Mouse (Mus musculus) activated CD4-positive, CD25-positive, alpha-beta regulatory T cell, adult 4 months (primary cell): ENCODE results near the gene Neurl1a. TPM values are rescaled to one million over a fixed set of nuclear protein-coding genes. Genes with fewer than 3 reads are reported as not detected.

Experiments used
- ATAC-seq: one replicate; pipeline ENCODE4 v1.8.0; 2017
- polyA plus RNA-seq, 2 experiments: library from polyadenylated mRNA; unstranded; fragments of 100-300 nt; shearing (Covaris generic); gene quantifications; one replicate each; pipeline ENCODE4 v1.2.1; 2017

Neurl1a gene
- polyA plus RNA-seq, 2 experiments from 2014 or later, result 0.32 TPM; not detected in 1

DNA sequence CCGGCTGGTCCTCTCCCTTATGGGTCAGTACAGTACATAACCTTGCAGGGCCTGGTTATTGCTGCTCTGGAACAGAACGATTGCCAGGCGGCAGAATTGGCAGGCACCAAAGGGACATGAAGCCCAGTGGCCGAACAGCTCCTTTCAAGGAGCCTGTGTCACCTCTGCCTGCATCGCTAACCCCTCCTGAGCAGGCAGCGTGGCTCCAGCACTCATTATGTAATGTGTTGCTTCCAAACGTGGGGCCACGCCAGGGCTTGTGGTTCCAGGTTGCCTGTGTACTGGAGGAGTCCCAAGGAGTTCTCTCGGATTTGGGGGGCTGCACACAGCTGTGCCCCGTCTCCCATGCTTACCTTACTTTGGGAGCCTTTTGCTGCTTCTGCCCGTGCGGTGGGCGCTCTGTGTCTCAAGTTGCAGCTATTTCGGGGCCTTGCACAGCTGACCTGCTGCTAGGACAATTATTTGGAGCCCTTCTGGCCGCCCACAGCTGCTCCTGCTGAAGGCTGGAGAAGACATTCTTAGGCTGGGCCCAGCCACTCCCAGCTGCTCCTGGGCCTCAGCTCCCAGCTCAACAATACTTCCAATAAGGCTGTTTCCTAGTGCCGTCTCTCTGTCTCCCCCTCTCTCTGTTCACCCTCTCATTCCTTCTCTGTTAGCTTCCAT, 70.4 kb downstream of the Neurl1a start:
- no peak for ATAC-seq

DNA sequence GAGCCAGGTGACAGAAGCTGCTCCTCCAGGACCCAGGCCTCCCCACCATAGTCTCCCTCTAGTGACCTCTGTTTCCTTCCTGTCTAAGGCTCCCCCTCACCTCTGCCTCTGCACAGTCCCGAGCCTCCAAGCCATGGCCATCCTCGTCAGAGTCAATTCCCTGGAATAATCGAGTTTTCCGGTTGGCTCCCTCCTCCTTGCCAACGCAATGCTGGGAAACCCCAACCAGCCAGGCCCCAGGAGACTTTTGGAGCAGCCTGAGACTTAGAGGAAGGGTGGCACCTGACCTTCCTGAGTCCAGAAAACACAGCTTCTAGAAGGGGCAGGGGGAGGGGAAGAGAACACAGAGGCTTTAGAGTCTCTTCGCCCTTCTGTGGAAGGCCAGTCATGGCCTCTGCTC, 72.3 kb downstream of the Neurl1a start:
- no peak for ATAC-seq

DNA sequence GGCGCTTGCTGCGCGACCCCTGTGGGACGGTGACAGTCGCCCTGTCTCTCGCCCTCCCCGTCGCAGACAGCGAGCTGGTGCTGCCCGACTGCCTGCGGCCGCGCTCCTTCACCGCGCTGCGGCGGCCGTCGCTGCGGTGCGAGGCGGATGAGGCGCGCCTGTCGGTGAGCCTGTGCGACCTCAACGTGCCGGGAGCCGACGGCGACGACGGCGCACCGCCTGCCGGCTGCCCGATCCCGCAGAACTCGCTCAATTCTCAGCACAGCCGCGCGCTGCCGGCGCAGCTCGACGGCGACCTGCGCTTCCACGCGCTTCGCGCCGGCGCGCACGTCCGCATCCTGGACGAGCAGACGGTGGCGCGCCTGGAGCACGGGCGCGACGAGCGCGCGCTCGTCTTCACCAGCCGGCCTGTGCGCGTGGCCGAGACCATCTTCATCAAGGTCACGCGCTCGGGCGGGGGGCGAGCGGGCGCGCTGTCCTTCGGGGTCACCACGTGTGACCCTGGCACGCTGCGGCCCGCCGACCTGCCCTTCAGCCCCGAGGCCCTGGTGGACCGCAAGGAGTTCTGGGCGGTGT, 74.5 kb downstream of the Neurl1a start:
- no peak for ATAC-seq

DNA sequence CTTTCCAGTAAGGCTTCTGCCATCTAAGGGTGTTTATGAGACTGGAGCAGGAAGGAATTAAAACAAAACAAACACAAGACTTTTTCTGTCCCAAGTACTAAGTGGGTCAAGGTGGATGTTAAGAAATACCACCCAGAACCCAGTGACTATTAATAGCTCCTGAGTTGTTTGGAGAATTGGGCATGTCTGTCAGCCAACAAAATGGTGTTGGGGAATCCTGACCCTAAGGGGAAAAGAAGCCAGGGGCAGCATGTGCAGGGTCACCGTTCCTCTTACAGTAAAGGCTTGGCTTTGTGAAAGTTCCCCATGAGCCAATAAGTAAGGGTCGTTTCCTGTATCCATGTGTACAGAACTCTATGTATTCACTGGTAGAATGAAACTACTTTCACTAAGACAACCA, 76.4 kb downstream of the Neurl1a start:
- ATAC-seq, result no peak

DNA sequence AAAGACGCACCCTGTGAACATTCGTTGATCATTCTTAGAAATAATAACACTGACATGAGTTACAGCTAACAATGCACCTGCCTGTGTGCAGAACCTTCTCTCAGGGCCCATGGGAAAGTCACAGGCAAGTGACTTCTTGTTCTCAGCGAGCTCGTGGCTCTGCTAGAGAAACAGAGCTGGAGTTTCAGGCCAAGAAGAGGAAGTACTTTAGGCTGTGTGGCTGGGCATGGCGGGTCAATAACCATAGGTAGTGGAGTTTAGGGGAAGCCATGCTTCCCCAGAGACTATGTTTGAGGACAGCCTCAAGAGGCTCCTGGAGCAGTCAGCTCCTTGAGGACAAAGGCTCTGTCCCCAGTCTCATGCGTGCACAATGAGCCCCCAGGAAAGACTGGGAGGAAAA, 77.3 kb downstream of the Neurl1a start:
- ATAC-seq, result no peak

DNA sequence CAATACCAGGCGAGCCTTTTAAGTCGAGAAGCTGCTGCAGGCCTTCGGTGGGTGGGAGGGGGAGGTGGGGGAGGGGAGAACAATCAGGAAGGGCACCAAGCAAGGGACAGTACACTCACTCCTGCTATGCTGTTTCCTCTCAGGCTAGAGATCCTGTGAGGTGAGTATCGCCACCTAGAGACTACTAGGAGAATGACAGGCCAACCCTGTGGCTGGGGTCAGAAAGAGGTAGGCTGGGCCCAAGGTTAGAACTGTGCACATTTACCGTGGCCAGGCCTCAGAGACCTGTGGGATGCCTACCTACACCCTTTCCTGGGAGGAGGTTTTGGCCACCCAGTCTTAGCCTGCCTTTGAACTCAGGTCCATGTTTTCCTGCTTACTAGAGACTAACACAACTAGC, 81.0 kb downstream of the Neurl1a start:
- no peak for ATAC-seq

DNA sequence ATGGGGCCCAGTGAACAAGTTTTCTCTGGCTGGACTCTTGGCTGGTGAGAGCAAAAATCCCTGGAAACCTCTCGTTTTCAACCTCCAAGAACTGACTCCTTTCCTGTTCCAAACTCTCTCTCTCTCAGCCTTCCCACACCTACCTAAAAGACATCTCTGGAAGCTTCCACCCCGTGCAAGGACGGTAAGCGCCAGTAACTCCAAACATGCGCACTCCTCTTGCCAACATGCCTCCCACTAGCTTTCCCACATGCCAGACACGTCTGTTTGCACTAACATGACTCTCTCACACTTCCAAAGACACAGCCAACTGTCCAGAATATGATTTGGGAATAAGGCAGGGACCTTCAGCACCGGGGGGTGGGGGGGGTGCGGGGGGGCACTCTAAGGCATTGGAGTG, 82.6 kb downstream of the Neurl1a start:
- no peak for ATAC-seq

DNA sequence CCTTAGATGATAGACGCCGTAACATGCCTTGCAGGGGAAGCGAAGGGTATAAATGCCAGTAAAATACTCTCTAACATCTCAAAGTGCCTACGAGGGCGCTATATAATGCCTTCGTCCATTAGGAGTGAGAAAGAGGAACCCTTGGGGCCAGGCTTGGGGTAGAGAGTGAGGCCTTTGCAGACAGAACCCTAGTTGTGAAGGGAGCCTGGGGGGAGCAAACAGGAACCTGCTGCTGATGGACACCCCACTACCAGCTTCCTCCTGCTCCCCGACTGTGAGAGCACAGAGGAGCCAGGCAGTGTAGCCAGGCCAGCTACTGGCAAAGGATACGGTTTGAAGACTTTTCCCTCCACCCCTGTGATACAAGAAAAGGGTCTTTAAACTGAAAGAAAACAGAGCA, 85.0 kb downstream of the Neurl1a start:
- no peak for ATAC-seq

DNA sequence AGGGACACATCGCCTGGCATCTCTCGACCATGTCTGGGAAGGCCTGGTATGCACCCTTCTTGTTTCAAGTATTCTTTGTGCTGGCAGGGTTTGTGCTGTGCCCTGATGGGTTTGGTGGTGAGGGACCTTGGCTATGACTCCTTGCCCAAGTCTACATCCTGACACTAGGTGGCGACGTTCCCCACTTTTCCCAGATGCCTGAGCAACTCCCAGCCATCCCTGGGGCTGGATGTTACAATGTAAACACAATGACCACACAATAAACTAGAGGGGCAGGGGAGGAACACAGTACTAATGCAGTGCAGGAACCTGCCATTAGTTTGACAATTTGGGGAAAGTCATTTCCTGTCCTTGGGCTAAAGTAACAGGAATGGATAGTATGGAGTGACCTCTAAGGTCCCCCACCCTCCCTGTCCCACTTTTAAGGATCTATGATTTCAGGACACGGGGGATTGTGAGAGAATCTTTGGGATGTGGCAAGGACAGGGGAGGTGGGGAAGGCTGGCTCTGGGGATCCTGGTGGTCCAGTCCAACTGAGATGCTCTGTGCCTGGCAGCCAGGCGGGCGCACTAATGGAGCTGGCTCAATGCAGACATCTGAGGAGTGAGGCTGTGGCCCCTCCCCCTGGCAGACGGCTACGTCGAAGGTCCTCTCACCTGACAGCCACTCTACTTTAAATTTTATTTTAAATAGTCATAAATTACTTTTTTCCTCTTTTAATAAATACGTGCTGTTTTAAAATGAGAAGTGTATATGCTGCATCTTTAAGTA, 85.9 kb downstream of the Neurl1a start:
- ATAC-seq, result no peak

DNA sequence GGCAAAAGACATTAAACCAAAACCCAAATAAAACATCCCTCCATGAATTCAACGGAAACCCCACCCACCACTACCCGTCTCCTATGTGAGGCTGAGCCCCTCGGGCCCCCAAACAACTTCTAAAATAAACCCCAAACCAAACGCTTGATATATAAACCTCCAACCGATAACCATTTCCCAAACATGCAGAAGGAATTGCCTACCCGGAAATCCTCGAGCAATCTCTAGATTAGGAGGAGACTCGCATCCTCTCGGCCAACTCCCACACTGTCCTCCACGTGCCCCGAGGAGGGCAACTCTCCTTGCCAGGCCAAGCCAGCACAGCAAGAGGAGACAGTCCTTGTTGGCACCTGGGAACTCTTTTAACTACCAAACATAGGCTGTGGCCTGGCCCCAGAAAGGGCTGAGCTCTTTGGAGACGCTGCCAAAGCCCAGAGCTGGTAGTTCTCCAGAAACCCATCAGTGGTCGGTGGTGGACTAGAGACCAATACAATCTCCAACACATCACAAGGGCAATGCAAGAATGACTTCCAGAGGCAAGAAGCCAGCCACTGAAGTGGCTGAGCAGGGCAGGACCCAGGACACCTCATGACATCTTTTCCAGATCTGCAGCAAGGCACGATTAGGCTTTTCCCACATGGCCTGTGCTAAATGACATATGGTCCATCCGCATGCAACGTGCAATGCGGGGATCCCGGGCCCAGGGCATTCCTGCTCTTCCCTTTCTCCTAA, 87.6 kb downstream of the Neurl1a start:
- ATAC-seq, result no peak

DNA sequence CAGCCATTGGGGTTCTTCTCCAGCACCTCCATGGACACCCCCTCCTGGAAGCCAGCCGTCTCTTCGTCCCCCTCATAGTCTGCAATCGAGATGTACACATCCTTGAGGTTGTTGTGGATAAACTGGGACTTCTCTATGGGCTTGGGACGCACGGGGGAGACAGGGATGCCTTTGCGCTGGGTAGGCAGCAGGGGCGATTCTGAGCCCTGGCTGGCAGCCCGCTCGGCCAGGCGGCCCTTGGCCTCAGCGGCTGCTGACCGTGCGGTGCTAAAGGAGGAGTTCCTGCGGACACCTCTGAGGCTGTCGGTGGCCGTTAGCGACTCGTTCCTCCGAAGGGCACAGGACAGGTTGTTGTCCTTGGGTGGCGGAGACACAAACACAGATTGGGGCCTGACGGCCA, 88.4 kb downstream of the Neurl1a start:
- no peak for ATAC-seq

DNA sequence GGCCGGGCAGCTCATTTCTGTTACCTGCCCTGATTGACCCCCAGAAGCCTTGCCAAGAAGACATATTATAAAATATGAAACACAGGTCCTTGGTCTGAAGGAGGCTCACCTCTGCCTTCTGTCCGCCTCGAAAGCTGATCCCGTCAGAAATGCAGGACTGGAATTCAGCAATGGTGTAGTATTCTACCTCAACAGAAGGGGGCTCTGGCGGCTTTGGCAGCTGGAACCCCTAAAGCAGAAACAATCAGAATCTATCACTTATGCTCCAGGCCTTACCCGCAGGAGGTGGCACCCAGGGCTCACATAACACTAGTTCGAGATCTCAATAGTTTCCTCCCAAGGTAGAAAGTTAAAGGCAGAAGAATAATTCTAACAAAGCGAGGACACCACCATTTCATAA, 91.1 kb downstream of the Neurl1a start:
- no peak for ATAC-seq

DNA sequence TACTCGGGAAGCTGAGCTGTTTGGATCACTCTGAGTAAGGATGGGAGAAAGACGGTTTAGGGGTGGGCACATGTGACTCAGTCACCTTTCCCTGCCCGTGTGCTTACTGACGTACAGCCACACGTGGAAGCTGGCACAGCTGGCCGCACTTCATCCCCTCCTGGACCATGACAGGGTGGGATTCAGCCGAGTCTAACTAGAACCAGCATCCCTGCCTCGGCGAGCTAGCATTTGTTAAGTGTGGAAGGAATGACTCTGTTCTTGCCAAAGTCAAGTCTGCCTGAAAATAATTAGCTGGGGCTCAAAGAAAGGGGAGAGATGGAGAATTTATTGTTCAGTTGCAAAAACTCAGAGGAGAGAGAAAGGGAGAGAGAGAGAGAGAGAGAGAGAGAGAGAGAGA, 91.9 kb downstream of the Neurl1a start:
- ATAC-seq, result no peak

DNA sequence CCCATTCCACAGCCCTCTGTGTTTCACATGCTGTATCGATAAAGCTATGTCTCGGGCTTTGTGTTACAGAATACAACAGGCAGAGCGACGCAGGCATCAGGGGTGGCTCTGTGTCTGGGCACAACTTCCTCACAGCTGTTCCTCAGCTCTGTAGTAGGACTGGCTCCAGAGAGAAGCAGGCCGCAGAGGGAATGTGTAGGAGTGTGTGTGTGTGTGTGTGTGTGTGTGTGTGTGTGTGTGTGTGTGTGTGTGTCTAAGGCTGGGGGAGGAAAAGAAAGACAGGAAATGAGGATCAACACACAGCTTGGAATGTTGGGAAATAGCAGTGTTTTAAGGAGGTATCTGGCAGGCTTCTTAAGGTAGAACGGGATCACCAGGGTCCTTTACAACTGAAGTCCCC, 98.1 kb downstream of the Neurl1a start:
- no peak for ATAC-seq

DNA sequence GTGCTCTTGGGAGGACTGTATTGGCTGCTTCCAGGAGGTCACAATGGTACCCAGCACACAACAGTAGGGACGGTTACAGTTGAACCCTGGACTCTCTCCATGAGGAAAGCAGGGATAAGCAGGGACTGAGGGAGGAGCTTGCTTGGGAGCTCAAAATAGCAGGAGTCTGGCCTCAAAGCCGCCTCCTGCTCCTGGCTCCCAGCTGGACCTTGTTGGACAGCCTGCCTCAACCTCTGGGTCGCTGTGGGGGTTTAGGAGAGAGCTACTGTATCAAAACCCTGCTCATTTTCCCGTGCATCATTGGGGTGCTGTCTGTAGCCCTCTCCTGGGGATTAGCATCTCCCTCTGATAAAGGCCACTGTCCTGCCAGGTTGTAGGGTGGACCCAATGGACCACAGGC, 100.8 kb downstream of the Neurl1a start:
- ATAC-seq, result no peak

DNA sequence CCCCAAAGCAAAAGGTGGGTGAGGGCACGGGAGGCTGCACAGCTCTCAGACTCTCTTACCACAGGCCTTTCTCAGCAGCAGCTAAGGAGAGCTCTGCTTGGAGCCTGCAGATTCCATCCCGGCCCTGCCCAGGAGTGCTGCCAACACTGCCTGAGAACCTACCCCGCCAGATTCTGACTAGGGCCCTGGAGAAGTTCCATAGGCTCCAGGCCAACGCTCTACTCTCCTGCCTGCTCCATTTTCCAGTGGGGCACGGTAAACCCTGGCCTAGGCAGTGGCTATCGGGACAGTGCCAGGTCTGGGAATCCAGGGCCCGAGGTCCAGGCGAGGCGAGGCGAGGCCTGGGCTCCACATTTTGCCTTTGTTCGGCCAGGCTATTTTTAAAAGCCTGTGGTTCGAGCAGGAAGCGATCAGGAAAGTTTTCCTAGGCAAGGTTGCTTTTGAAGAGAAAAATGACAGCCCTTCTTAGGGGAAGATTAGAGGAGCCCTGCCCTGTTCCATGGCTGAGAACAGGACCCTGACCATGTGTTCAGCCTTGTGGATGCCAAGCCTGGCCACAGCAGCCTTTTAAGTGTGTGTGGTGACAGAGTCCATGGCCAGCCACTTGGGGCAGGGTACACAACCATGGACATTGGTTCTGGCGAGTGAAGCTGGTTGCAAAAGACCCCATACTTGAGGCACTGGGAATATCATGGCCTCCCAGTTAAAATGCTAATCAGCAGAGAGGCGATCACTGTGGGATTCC, 101.3 kb downstream of the Neurl1a start:
- ATAC-seq, result no peak

DNA sequence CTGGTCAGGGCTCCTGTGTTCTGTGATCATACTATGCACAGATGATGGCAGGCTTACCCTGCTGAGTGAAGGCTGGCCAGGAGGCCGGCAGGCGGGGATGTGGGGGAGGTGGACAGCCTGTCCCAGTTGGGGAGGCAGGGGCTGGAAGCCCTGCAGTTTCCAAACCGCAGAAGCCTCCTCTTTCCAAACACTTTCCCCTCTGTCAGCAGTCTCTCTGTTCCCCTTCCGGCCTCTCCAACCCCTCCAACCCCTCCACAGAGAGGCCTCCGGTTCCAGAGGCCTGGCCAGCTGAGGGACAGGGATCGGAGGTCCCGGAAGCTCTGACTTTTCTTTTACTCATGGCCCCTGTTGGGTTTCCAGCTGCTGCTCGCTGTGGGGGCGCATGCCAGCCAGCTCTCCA, 102.3 kb downstream of the Neurl1a start:
- no peak for ATAC-seq

DNA sequence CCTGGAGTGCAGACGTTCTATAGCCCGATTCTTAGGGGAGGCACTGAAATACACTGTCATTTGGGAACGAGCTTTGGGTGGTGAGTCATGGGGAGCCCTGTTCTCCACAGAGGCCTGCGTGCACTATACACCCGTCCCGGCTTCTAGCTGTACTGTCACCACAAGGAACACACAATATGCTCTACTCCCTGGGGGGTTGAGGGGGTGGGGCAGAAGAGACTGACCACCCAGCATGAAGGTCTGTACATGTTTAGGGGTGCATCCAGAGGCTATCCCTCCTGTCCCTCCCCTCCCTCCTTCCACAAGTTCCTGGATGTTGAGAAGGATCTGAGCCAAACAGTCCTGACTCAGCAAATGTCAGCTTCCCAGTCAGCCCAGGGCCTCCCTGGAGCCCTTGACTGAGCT, 103.4 kb downstream of the Neurl1a start:
- no peak for ATAC-seq

DNA sequence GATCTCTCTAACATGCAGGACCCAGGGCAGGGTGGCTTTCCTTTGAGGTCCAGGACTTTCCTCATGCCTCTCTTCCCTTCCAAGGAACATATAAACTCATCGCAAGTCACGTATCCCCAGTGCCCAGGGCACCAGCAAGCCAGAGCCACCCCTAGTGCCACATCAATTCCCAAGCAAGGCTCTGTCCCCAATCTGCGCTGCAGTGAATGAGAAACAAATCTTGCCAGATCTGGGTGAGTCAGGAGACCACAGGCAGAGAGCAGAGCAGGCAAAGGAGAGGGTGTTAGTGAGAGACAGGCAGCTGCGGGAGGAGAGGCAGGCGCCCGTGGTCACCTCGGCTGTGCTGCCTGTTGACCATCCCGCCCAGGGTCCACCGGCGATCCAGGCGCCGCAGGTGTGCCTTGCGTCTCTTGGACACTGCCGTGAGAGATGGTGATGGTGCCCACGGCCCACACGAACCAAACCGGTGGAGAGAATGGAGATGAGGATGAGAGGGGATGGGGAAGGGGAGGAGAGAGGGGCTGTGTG, 104.1 kb downstream of the Neurl1a start:
- no peak for ATAC-seq

DNA sequence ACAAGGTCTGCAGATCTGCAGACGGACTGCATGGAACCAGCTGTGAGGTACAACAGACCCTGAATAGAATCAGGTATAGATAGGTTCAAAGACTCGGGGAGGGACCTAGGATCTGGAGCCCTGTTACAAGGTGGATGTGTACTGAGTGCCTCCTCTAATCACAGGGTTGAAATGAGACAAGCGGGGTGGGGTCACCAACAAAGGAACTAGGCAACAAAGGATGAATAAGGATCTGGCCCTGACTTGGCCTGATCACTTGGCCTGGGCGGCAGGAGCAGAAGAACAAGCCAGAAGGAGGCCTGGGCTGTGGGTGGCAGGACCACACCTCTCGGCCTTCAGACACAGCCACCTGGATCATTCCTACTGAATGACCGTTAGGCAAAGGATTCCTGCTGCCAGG, 107.0 kb downstream of the Neurl1a start:
- ATAC-seq, result no peak

DNA sequence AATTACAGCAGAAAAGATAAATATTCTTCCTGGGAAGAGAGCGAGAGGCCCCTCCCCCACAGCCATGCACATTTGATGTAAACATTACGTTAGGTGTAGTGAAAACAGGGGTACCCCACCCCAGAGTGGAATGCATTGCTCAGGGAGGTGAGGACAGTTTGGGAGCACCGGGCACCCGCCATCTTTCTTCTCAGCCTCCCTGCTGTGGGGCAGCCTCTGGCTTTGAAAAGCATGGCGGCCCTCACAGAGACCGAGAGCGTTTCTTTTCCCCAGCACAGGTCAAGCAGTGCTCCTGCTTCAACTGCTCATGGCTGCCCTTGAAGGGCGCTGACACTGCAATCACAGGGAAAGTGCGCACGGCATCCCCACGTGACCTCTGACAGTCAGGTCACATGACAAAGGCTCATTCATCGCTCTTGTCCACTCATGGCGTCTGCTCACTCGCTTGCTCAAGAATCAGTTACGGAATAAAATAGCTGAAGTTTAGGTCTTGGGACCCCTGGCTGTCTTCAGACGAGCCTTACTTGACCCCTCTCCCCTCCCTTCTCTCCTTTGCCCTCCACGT, 108.3 kb downstream of the Neurl1a start:
- no peak for ATAC-seq
